Mouse (Mus musculus): ENCODE results near the gene Pcsk2. TPM values are rescaled to one million over a fixed set of nuclear protein-coding genes. Genes with fewer than 3 reads are reported as not detected.

Gene Pcsk2
- total RNA-seq, 1 experiment, result 0.27 TPM

- DNase-seq (ENCODE audit: low read depth, low spot score), result no peak
These were observed 197.1 kb downstream of the Pcsk2 start for GRCm38 (mm10) chr2:143743081-143743480.

DNA sequence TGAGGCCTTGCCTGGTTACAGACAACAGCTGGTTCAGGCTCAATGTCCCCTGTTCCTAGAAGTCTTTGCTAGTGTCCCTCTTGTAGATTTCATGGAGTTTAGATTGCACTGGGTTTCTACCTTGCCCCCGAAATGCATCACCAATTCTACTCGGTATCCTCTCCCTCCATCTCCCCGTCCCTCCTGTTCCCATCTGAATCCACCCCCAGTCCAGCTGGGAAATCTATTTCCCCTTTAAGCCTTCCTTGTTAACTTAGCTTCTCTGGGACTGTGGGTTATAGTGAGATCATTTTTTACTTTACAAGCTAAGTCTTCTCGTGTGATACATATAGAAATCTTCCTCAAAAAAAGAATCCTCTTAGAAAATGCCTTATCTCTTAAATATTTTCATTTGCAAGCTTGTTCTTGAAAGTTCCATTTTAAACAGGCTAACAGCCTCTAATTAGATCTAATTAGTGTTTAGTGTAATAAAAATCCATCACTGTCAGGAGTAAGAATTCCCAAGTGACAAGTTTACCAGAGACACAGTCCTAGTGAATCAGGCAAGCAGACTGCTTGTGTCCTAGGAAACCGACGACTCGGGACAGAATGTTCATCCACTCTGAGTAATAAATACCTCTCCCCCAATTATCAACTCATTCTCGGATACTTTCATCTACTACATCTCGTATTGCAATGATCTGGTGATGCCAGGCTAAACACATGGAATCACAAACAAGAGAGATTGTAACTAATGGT, 206.3 kb downstream of the Pcsk2 start:
- no peak overlapping the region for H3K4me3 ChIP-seq (ENCODE audit: insufficient read depth in 1 of 2, low read depth in 1 of 2, low read length in 2 of 2, poor library complexity in 1 of 2, severe bottlenecking in 1 of 2)
- H3K4me1 ChIP-seq (ENCODE audit: control insufficient read depth in 2 of 2, insufficient read depth in 2 of 2, low read length in 2 of 2, poor library complexity in 1 of 2), result no peaks in the 10 kb centered on the region
- DNase-seq (ENCODE audit: low read depth, low spot score), result no peak
- TF ChIP-seq ZC3H11A (IDR thresholded peaks at IDR 0.05; ENCODE audit: borderline replicate concordance, low read depth, low read length) (no peak), HCFC1 (IDR thresholded peaks at IDR 0.05; ENCODE audit: borderline replicate concordance, insufficient read depth, low read length) (no peak)
- H3K9ac ChIP-seq (ENCODE audit: insufficient read depth, low read depth, low read length, poor library complexity, severe bottlenecking), result no peak overlapping the region
- H3K27ac ChIP-seq (ENCODE audit: insufficient read depth, low read depth, low read length, poor library complexity, severe bottlenecking), result no peak overlapping the region
- H3K36me3 ChIP-seq (ENCODE audit: control insufficient read depth, insufficient read depth, low read length, poor library complexity, severe bottlenecking), result no peaks in the 10 kb centered on the region
- H3K9me3 ChIP-seq (ENCODE audit: control insufficient read depth, insufficient read depth, low read depth, low read length), result no peaks in the 10 kb centered on the region
- in situ Hi-C loops (cut with MboI; ENCODE audit: low sequenced_read_pairs in 2 of 2, unreplicated experiment in 2 of 2), result no loop called here

More at GRCm38 (mm10) chr2:143743081-143743480, 197.1 kb downstream of the Pcsk2 start:
- TF ChIP-seq MAFK (IDR thresholded peaks at IDR 0.05; ENCODE audit: insufficient read depth, low read depth, low read length), result no peak
- no peak for TF ChIP-seq ZNF384 (IDR thresholded peaks at IDR 0.05; ENCODE audit: low read depth, low read length)
- TF ChIP-seq HCFC1 (IDR thresholded peaks at IDR 0.05; ENCODE audit: borderline replicate concordance, insufficient read depth, low read length), result no peak
- Histone ChIP-seq H3K36me3 (ENCODE audit: control insufficient read depth, insufficient read depth, low read length, poor library complexity, severe bottlenecking) (no peaks in the 10 kb centered on the region), H3K4me3 (ENCODE audit: insufficient read depth in 1 of 2, low read depth in 1 of 2, low read length in 2 of 2, poor library complexity in 1 of 2, severe bottlenecking in 1 of 2) (no peak overlapping the region), H3K27ac (ENCODE audit: insufficient read depth, low read depth, low read length, poor library complexity, severe bottlenecking) (no peak overlapping the region), H3K9me3 (ENCODE audit: control insufficient read depth, insufficient read depth, low read depth, low read length) (no peaks in the 10 kb centered on the region), H3K9ac (ENCODE audit: insufficient read depth, low read depth, low read length, poor library complexity, severe bottlenecking) (no peak overlapping the region), H3K4me1 (ENCODE audit: control insufficient read depth in 2 of 2, insufficient read depth in 2 of 2, low read length in 2 of 2, poor library complexity in 1 of 2) (no peaks in the 10 kb centered on the region)
- in situ Hi-C loops (cut with MboI; ENCODE audit: low sequenced_read_pairs in 2 of 2, unreplicated experiment in 2 of 2), result no loop called here

GRCm38 (mm10) chr2:143776448-143776847, 230.5 kb downstream of the Pcsk2 start:
- Histone ChIP-seq H3K4me3 (ENCODE audit: insufficient read depth in 1 of 2, low read depth in 1 of 2, low read length in 2 of 2, poor library complexity in 1 of 2, severe bottlenecking in 1 of 2) (no peak overlapping the region), H3K9me3 (ENCODE audit: control insufficient read depth, insufficient read depth, low read depth, low read length) (no peaks in the 10 kb centered on the region), H3K36me3 (ENCODE audit: control insufficient read depth, insufficient read depth, low read length, poor library complexity, severe bottlenecking) (no peaks in the 10 kb centered on the region), H3K27ac (ENCODE audit: insufficient read depth, low read depth, low read length, poor library complexity, severe bottlenecking) (no peak overlapping the region), H3K4me1 (ENCODE audit: control insufficient read depth in 2 of 2, insufficient read depth in 2 of 2, low read length in 2 of 2, poor library complexity in 1 of 2) (no peaks in the 10 kb centered on the region), H3K9ac (ENCODE audit: insufficient read depth, low read depth, low read length, poor library complexity, severe bottlenecking) (no peak overlapping the region)
- in situ Hi-C loops (cut with MboI; ENCODE audit: low sequenced_read_pairs in 2 of 2, unreplicated experiment in 2 of 2), result no loop called here
- TF ChIP-seq HCFC1 (IDR thresholded peaks at IDR 0.05; ENCODE audit: borderline replicate concordance, insufficient read depth, low read length) (no peak), ZC3H11A (IDR thresholded peaks at IDR 0.05; ENCODE audit: borderline replicate concordance, low read depth, low read length) (no peak), MAFK (IDR thresholded peaks at IDR 0.05; ENCODE audit: insufficient read depth, low read depth, low read length) (no peak), ZNF384 (IDR thresholded peaks at IDR 0.05; ENCODE audit: low read depth, low read length) (no peak), CHD2 (IDR thresholded peaks at IDR 0.05; ENCODE audit: low read depth, low read length) (no peak)
- peak; percentile 63 for DNase-seq (ENCODE audit: low read depth, low spot score)

DNA sequence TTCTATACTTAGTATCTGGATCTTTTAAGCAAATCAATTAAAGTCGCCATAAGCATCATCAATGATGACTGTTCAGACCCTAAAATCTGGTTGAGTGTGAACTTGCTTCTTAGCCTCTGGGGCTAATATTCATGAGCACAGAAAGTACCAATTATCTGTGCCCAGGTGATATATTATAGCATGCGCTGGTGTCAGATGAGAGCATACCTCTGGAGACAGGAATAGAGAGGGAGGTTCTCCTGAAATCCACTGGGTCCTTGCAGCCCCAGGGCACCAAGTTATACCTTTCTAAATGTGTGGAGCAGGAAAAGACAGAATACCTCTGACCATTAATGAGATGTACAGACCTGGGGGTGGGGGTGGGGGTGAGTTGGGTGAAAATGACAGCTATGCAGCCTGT, 234.4 kb downstream of the Pcsk2 start:
- in situ Hi-C loops (cut with MboI; ENCODE audit: low sequenced_read_pairs in 2 of 2, unreplicated experiment in 2 of 2), result loop anchor here in 1 of 2 experiments (10.0 kb wide), 1 partner anchor 666 kb away; no protein-coding TSS in a partner anchor
- no peak for TF ChIP-seq ZC3H11A (IDR thresholded peaks at IDR 0.05; ENCODE audit: borderline replicate concordance, low read depth, low read length)
- no peak for TF ChIP-seq HCFC1 (IDR thresholded peaks at IDR 0.05; ENCODE audit: borderline replicate concordance, insufficient read depth, low read length)
- TF ChIP-seq MAFK (IDR thresholded peaks at IDR 0.05; ENCODE audit: insufficient read depth, low read depth, low read length), result no peak
- no peak for TF ChIP-seq CHD2 (IDR thresholded peaks at IDR 0.05; ENCODE audit: low read depth, low read length)
- TF ChIP-seq ZNF384 (IDR thresholded peaks at IDR 0.05; ENCODE audit: low read depth, low read length), result no peak
- no peaks in the 10 kb centered on the region for H3K4me1 ChIP-seq (ENCODE audit: control insufficient read depth in 2 of 2, insufficient read depth in 2 of 2, low read length in 2 of 2, poor library complexity in 1 of 2)
- DNase-seq (ENCODE audit: low read depth, low spot score), result no peak
- no peak overlapping the region for H3K27ac ChIP-seq (ENCODE audit: insufficient read depth, low read depth, low read length, poor library complexity, severe bottlenecking)
- H3K36me3 ChIP-seq (ENCODE audit: control insufficient read depth, insufficient read depth, low read length, poor library complexity, severe bottlenecking), result no peaks in the 10 kb centered on the region
- no peak overlapping the region for H3K4me3 ChIP-seq (ENCODE audit: insufficient read depth in 1 of 2, low read depth in 1 of 2, low read length in 2 of 2, poor library complexity in 1 of 2, severe bottlenecking in 1 of 2)
- H3K9me3 ChIP-seq (ENCODE audit: control insufficient read depth, insufficient read depth, low read depth, low read length), result no peaks in the 10 kb centered on the region
- no peak overlapping the region for H3K9ac ChIP-seq (ENCODE audit: insufficient read depth, low read depth, low read length, poor library complexity, severe bottlenecking)

All from ES-E14 (cell line).